Mouse (Mus musculus): Measurements from ENCODE around the gene Amotl2. TPM values are rescaled to one million over a fixed set of nuclear protein-coding genes. Genes with fewer than 3 reads are reported as not detected.

The Amotl2 gene
- polyA plus RNA-seq (2017; shearing (Covaris generic)) = 0.27 TPM

GRCm38 (mm10) chr9:102716481-102717163 is at the start of gene Amotl2:
TSS of gene Amotl2 (plus strand) at chr9:102716672.

Other genes with a start within 250 kb of the Amotl2 start
- gene Ky, start 210.9 kb upstream of the Amotl2 start, polyA plus RNA-seq (2017; shearing (Covaris generic)) = 0.22 TPM
- 115 TPM for gene Anapc13, start 90.4 kb upstream of the Amotl2 start, polyA plus RNA-seq (2017; shearing (Covaris generic))
- 48.1 TPM for gene Cep63, start 90.1 kb upstream of the Amotl2 start, polyA plus RNA-seq (2017; shearing (Covaris generic))
- 0.51 TPM for gene Ryk, start 118.2 kb downstream of the Amotl2 start, polyA plus RNA-seq (2017; shearing (Covaris generic))

Measured in CD4-positive, CD25-positive, alpha-beta regulatory T cell, adult 9 weeks (primary cell).